Mouse (Mus musculus): ENCODE data around the gene Nsmce1. TPM values are rescaled to one million over a fixed set of nuclear protein-coding genes. Genes with fewer than 3 reads are reported as not detected.

The Nsmce1 gene
- polyA plus RNA-seq, 1 experiment from 2014 or later, result 107 TPM

DNA sequence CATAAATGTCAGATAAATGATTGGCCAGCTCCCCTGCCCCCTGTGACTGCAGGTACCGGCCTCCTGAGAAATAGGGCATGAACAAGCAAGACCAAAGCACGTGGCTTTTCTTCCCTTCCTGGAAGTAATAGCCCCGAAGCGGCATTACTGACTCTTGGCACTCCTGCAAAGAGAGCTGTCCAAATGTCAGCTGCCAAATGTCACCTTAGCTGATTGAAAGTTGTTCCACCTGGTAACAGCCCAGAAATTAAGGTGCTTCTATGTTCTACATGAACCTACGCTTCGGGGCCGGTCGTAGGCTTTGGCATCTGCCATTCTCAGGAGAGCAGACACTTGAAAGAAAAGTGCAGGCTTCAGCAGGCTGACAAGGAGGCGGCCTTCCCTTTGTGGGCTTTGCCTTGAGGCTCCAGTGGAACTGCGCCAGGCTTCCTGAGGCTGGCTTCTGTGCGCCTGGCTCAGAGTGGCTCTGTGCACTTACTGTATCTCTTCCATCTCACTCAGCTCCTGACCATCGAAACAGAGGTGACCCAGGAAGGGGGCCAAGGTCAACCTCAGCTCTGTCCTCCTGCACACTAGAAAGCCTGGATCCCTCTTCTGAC lies 63.8 kb downstream of the Nsmce1 start:
- no peak for ATAC-seq (ENCODE audit: low FRiP score)
- 87% methylated on average over 12 of the region's 12 CpGs for WGBS
- no peak overlapping the region for H3K4me2 ChIP-seq (replicated peaks)
- peaks cover 8% of the 10 kb centered on the region for H3K9me3 ChIP-seq (replicated peaks)
- H3K9ac ChIP-seq, result no peak overlapping the region
- H3K27ac ChIP-seq, result no peak overlapping the region
- no peaks in the 10 kb centered on the region for H3K27me3 ChIP-seq
- H3K4me3 ChIP-seq, result no peak overlapping the region
- H3K4me1 ChIP-seq, result no peaks in the 10 kb centered on the region
- H3K36me3 ChIP-seq, result no peaks in the 10 kb centered on the region

DNA sequence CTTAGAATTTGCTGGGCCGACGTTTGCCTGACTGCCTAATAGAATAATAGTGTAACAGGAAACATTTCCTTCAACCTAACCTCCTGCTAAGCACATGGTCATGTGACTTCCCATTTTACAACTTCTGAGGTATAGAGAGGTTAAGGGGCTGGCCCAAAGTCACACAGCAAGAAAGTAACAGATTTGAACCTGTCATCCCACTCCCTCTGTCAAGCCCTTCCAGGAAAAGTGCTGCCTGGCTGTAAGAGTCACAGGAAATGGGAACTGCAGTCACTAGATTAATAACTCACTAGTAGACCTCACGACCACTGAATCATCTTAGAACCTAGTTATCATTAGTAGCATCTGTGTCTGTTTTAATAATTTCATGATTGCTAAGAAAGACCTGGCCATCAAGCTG lies 68.3 kb downstream of the Nsmce1 start:
- Histone ChIP-seq H3K27ac (no peak overlapping the region), H3K9me3 (replicated peaks) (no peaks in the 10 kb centered on the region), H3K4me3 (no peak overlapping the region), H3K4me1 (no peaks in the 10 kb centered on the region), H3K9ac (no peak overlapping the region), H3K4me2 (replicated peaks) (no peak overlapping the region), H3K36me3 (no peaks in the 10 kb centered on the region), H3K27me3 (no peaks in the 10 kb centered on the region)
- 81% methylated on average over 3 of the region's 3 CpGs for WGBS
- ATAC-seq (ENCODE audit: low FRiP score), result no peak

DNA sequence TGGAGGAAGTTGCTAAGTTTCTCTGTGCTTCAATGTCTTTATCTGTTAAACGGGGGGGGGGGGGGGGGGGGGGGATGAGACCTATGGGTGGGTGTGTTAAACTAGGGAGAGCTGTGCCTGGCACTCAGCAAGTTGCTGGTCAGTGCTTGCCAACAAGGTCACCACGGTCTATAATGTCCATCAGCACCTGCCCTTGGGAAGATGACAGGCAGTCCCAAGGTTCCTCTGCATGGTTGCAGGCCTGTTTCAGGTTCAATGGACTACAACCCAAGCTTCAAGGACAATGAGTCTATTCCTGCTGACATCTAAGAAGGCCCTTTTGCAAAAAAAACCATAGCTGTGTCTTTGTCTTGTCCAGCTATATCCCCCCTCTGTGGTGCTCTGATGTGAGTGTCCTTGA lies 69.5 kb downstream of the Nsmce1 start:
- H3K27me3 ChIP-seq, result no peaks in the 10 kb centered on the region
- H3K4me3 ChIP-seq, result no peak overlapping the region
- H3K4me1 ChIP-seq, result no peaks in the 10 kb centered on the region
- no peak for ATAC-seq (ENCODE audit: low FRiP score)
- H3K27ac ChIP-seq, result no peak overlapping the region
- WGBS, result 75% methylated on average over 1 of the region's 2 CpGs
- no peak overlapping the region for H3K4me2 ChIP-seq (replicated peaks)
- H3K9me3 ChIP-seq (replicated peaks), result no peaks in the 10 kb centered on the region
- H3K9ac ChIP-seq, result no peak overlapping the region
- H3K36me3 ChIP-seq, result no peaks in the 10 kb centered on the region

DNA sequence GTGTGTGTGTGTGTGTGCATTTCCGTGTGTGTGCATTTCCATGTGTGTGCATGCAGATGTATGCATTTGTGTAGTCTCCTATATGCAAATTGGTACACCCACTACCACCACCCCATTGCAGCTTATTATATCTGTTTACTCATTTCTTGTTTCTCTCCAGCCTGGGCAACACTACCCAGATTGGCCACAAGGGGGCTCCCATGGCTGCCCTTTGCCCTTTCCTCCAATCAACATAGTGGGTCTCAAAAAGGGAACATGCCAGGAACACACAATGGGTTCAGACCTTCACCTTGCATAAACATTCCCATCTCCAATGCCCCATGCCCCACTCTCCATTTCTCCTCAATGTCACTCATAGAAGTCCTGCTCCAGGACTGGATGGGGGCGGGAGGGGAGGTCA lies 71.2 kb downstream of the Nsmce1 start:
- Histone ChIP-seq H3K4me3 (no peak overlapping the region), H3K4me2 (replicated peaks) (no peak overlapping the region), H3K9ac (no peak overlapping the region), H3K27me3 (no peaks in the 10 kb centered on the region), H3K36me3 (no peaks in the 10 kb centered on the region), H3K9me3 (replicated peaks) (no peaks in the 10 kb centered on the region), H3K27ac (no peak overlapping the region), H3K4me1 (no peaks in the 10 kb centered on the region)
- 69% methylated on average over 2 of the region's 2 CpGs for WGBS
- no peak for ATAC-seq (ENCODE audit: low FRiP score)

DNA sequence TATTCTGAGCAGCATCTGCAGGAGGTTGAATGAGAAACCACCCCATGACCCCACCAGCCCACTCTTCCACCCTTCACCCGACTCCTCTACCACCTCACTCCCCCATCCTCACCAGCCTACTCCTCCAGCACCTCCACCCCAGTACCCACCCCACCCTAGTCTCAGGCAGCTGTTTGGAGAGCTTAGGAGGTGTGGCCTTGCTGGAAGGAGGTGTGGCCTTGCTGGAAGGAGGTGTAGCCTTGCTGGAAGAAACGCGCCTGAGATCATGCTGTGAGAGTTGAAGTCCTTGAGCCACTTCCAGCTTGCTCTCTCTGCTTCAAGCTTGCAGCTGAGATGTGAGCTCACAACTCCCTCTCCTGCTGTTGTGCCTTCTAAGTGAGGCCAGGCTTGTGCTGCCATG lies 73.0 kb downstream of the Nsmce1 start:
- Histone ChIP-seq H3K4me1 (no peaks in the 10 kb centered on the region), H3K9ac (no peak overlapping the region), H3K4me3 (no peak overlapping the region), H3K27ac (no peak overlapping the region), H3K27me3 (no peaks in the 10 kb centered on the region), H3K36me3 (no peaks in the 10 kb centered on the region), H3K4me2 (replicated peaks) (no peak overlapping the region), H3K9me3 (replicated peaks) (no peaks in the 10 kb centered on the region)
- ATAC-seq (ENCODE audit: low FRiP score), result no peak
- 25% methylated on average over 3 of the region's 3 CpGs for WGBS

Other genes starting within 250 kb of the Nsmce1 start
- 9.3 and 10.7 TPM in 2 replicates for gene Kdm8, start 46.9 kb downstream of the Nsmce1 start, polyA plus RNA-seq (2016; fragmentation: Nextera tagmentation; extraction: Ambion mirVana)
- gene Il4ra, start 60.5 kb upstream of the Nsmce1 start, polyA plus RNA-seq (2016; fragmentation: Nextera tagmentation; extraction: Ambion mirVana), result 5.4 and 7.3 TPM in 2 replicates
- gene Il21r, start 111.8 kb upstream of the Nsmce1 start, polyA plus RNA-seq (2016; fragmentation: Nextera tagmentation; extraction: Ambion mirVana), result 0.30 and 0.57 TPM in 2 replicates
- 51.0 and 52.0 TPM in 2 replicates for gene Gtf3c1, start 216.2 kb upstream of the Nsmce1 start, polyA plus RNA-seq (2016; fragmentation: Nextera tagmentation; extraction: Ambion mirVana)
- gene D430042O09Rik, start 216.3 kb upstream of the Nsmce1 start, polyA plus RNA-seq (2016; fragmentation: Nextera tagmentation; extraction: Ambion mirVana), result 11.3 and 15.0 TPM in 2 replicates